Mouse (Mus musculus) hindbrain, embryonic 14.5 days (tissue): Measurements from ENCODE around the gene Ralgapa1. TPM values are rescaled to one million over a fixed set of nuclear protein-coding genes. Genes with fewer than 3 reads are reported as not detected.
"Not testable (repeated sequence)": the region's sequence is repeated elsewhere in the genome, so short reads cannot be mapped to it uniquely, and the experiment has no call there.

Experiments used
- ATAC-seq: fragments of 200-750 bp; cut with Nextera tagmentation; 2 replicates; pipeline ENCODE4 v1.8.0; 2017; ENCODE audit warnings: moderate number of reproducible peaks, mild to moderate bottlenecking, moderate TSS enrichment, moderate library complexity; ENCODE audit not compliant: low FRiP score
- DNase-seq: peaks from one replicate; pipeline ENCODE4 v3.0.0-alpha.2; 2015; ENCODE audit warnings: low spot score
- H3K27ac ChIP-seq: fragments of 300-500 bp; sonication (generic); 2 replicates; pipeline ENCODE4 v1.5.1; 2014; ENCODE audit warnings: mild to moderate bottlenecking, moderate library complexity
- H3K27me3 ChIP-seq: fragments of 300-500 bp; sonication (generic); 2 replicates; pipeline ENCODE4 v1.6.1; 2014; ENCODE audit warnings: mild to moderate bottlenecking, low read length, mixed read lengths; ENCODE audit not compliant: control insufficient read depth, insufficient read depth
- H3K36me3 ChIP-seq: fragments of 300-500 bp; sonication (generic); replicated peaks from 2 replicates; pipeline ENCODE4 v1.6.1; 2014; ENCODE audit not compliant: control insufficient read depth, insufficient read depth
- H3K4me1 ChIP-seq: fragments of 300-500 bp; sonication (generic); replicated peaks from 2 replicates; pipeline ENCODE4 v1.6.1; 2014; ENCODE audit warnings: antibody characterized with exemption, low read length, mixed read lengths; ENCODE audit not compliant: control insufficient read depth, insufficient read depth
- H3K4me2 ChIP-seq: fragments of 300-500 bp; sonication (generic); replicated peaks from 2 replicates; pipeline ENCODE4 v1.6.1; 2014; ENCODE audit warnings: mild to moderate bottlenecking, moderate library complexity
- H3K4me3 ChIP-seq: fragments of 300-500 bp; sonication (generic); replicated peaks from 2 replicates; pipeline ENCODE4 v1.5.1; 2014; ENCODE audit warnings: mild to moderate bottlenecking, low read length
- H3K9ac ChIP-seq: fragments of 300-500 bp; sonication (generic); 2 replicates; pipeline ENCODE4 v1.6.1; 2014
- H3K9me3 ChIP-seq: fragments of 300-500 bp; sonication (generic); 2 replicates; pipeline ENCODE4 v1.6.1; 2016; ENCODE audit warnings: low read length; ENCODE audit not compliant: control insufficient read depth
- WGBS: fragments of 180-500 bp; shearing (Covaris S2); extraction: QIAGEN DNeasy Blood & Tissue Kit; methylation state at CpG from one replicate; pipeline ENCODE4 v1.1.7; 2014; 5-methylcytosine and 5-hydroxymethylcytosine counted together
- polyA plus RNA-seq: library from polyadenylated mRNA; unstranded; fragments of >200 nt; fragmentation: Nextera tagmentation; extraction: Ambion mirVana; gene quantifications from 2 replicates; pipeline ENCODE4 v1.2.1, GENCODE M21; 2014

The Ralgapa1 gene
- polyA plus RNA-seq, 1 experiment from 2014 or later = 36.1 TPM

DNA sequence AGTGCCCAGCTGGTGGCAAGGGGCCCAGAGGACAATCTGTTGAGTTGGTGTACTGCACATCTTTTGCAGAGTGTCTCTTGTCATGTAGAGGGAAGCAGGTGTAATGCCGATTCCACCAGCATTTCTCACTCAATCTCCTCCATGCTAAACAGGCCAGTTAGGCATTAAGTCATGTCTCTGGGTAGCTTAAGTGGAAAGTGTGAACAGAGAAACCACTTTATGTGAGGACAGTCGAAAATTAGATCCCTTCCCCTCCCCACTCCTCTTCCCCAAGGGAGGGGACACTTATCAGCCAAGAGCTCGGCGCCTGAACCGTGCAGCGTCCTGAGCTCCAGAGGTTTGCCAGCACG is 222.5 kb downstream of the Ralgapa1 start:
- Histone ChIP-seq H3K36me3 (peaks cover 4% of the 10 kb centered on the region; the same call in 1 of the 2 replicates), H3K9ac (peak overlapping the region; percentile 56; the same call in 1 of the 2 replicates), H3K4me2 (peak overlapping the region; percentile 94), H3K9me3 (no peaks in the 10 kb centered on the region), H3K27me3 (peaks cover 70% of the 10 kb centered on the region), H3K27ac (no peak overlapping the region), H3K4me3 (peak overlapping the region; percentile 55), H3K4me1 (peaks cover 25% of the 10 kb centered on the region)
- DNase-seq = no peak
- WGBS = 2% methylated on average over 7 of the region's 7 CpGs
- ATAC-seq = 0 out of 2 replicates have a peak, but pooled peaks have one; percentile 7

DNA sequence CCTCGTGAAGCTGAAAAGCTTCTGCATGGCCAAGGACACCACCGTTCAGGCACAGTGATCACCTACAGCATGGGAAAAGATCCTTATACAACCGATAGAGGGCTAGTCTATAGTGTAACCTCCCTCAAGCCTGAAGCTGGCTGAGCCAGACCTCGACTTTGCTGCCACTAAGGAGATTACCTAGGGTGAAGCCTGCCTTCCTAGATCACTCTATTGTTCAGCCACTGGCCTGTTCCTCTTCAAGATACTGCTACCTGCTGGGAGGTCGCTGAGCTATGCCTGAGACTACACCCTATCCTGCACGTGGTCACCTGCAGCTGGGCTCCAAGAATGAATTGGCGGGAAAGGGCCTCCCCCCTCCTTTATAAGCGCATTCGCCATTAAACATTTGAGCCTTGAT is 234.0 kb downstream of the Ralgapa1 start:
- not testable (repeated sequence) for H3K4me3 ChIP-seq, DNase-seq, H3K4me1 ChIP-seq, ATAC-seq, H3K27me3 ChIP-seq, H3K9ac ChIP-seq, H3K9me3 ChIP-seq, H3K4me2 ChIP-seq, H3K27ac ChIP-seq, H3K36me3 ChIP-seq
- 60% methylated on average over 9 of the region's 9 CpGs for WGBS

- DNase-seq (no peak), ATAC-seq (no peak)
- no peaks in the 10 kb centered on the region for H3K9me3 ChIP-seq
- no peak overlapping the region for H3K9ac ChIP-seq
- WGBS = 5% methylated on average over 6 of the region's 6 CpGs
- no peaks in the 10 kb centered on the region for H3K4me1 ChIP-seq
- H3K36me3 ChIP-seq = no peaks in the 10 kb centered on the region
- no peak overlapping the region for H3K4me3 ChIP-seq
- H3K27ac ChIP-seq = no peak overlapping the region
- no peaks in the 10 kb centered on the region for H3K27me3 ChIP-seq
- no peak overlapping the region for H3K4me2 ChIP-seq
Observed at GRCm38 (mm10) chr12:55573794-55574193, 247.2 kb downstream of the Ralgapa1 start.

DNA sequence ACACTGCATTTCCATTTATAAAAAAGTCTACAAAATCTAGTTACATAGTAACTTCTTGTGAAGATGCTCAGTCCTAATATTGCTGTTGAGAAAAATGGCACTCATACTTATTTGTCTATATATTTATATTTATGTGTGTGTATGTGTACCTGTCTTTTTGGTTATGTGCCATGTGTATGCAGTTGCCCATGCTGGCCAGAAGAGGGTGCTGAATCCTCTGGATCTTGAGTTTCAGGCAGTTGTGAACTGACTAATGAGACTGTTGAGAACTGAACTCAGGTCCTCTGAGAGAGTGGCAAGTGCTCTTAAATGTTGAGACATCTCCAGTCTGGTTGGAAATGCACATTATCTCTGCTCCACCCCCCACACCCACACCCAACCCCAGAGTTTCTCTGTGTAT is 247.9 kb downstream of the Ralgapa1 start:
- no peaks in the 10 kb centered on the region for H3K9me3 ChIP-seq
- H3K4me1 ChIP-seq = no peaks in the 10 kb centered on the region
- ATAC-seq (no peak), DNase-seq (no peak)
- no peaks in the 10 kb centered on the region for H3K36me3 ChIP-seq
- H3K4me2 ChIP-seq = no peak overlapping the region
- no peak overlapping the region for H3K9ac ChIP-seq
- H3K27ac ChIP-seq = no peak overlapping the region
- H3K4me3 ChIP-seq = no peak overlapping the region
- no peaks in the 10 kb centered on the region for H3K27me3 ChIP-seq

- H3K27ac ChIP-seq = no peak overlapping the region
- no peak overlapping the region for H3K9ac ChIP-seq
- ATAC-seq = no peak
- no peaks in the 10 kb centered on the region for H3K9me3 ChIP-seq
- H3K4me2 ChIP-seq = no peak overlapping the region
- 92% methylated on average over 10 of the region's 10 CpGs for WGBS
- no peaks in the 10 kb centered on the region for H3K36me3 ChIP-seq
- no peak overlapping the region for H3K4me3 ChIP-seq
- DNase-seq = no peak
- H3K27me3 ChIP-seq = no peaks in the 10 kb centered on the region
- no peaks in the 10 kb centered on the region for H3K4me1 ChIP-seq
Observed at GRCm38 (mm10) chr12:55571661-55572060, 249.3 kb downstream of the Ralgapa1 start.

GRCm38 (mm10) chr12:55571181-55571580 is 249.8 kb downstream of the Ralgapa1 start:
- no peak overlapping the region for H3K27ac ChIP-seq
- ATAC-seq (no peak), DNase-seq (no peak)
- H3K4me3 ChIP-seq = no peak overlapping the region
- no peaks in the 10 kb centered on the region for H3K9me3 ChIP-seq
- no peak overlapping the region for H3K4me2 ChIP-seq
- no peaks in the 10 kb centered on the region for H3K27me3 ChIP-seq
- no peaks in the 10 kb centered on the region for H3K4me1 ChIP-seq
- no peak overlapping the region for H3K9ac ChIP-seq
- 71% methylated on average over 11 of the region's 11 CpGs for WGBS
- H3K36me3 ChIP-seq = no peaks in the 10 kb centered on the region

DNA sequence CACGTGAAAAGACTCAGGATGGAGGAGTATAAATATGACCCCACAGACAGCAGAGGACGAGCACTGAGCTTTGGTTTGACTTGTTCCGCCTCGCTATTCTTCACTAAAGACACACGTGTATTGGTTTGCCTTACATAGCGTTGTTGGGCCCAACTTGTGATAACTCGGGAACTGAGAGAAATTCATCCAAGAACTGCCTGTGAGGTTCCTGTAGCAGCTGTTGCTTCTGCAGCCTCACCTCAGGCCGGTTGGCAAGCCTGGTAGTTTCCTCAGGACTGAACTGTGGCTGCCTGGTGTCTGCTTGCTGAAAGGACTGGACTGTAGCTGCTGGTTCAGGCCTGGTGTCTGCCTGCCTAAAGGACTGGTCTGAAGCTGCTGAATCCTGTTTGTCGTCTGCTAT is 250.3 kb downstream of the Ralgapa1 start:
- Histone ChIP-seq H3K9me3 (no peaks in the 10 kb centered on the region), H3K4me3 (no peak overlapping the region), H3K27ac (no peak overlapping the region), H3K27me3 (no peaks in the 10 kb centered on the region), H3K4me2 (no peak overlapping the region), H3K36me3 (no peaks in the 10 kb centered on the region), H3K9ac (no peak overlapping the region), H3K4me1 (no peaks in the 10 kb centered on the region)
- WGBS = 94% methylated on average over 9 of the region's 9 CpGs
- no peak for DNase-seq
- no peak for ATAC-seq

DNA sequence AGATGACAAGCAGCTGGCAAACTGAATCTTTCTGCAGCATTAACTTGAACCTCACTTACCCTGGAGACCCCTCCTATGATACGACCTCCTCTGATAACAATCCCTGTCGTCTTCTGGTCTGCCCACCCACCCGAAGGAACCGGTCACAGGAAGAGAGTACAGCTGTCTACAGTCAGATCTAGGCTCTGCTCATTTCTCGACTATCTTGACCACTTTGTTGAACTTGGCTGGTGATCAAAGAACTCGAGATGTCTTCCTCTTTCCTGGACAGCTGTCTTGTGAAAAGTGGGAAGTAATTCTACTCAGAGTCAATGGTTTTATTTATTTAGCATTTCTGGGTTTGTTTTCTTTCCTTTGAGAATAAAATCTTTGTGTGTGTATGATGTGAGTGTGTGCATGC is 251.3 kb downstream of the Ralgapa1 start:
- Histone ChIP-seq H3K4me2 (no peak overlapping the region), H3K4me3 (no peak overlapping the region), H3K4me1 (no peaks in the 10 kb centered on the region), H3K36me3 (no peaks in the 10 kb centered on the region), H3K27ac (no peak overlapping the region), H3K9me3 (no peaks in the 10 kb centered on the region), H3K27me3 (no peaks in the 10 kb centered on the region), H3K9ac (no peak overlapping the region)
- 78% methylated on average over 6 of the region's 6 CpGs for WGBS
- DNase-seq = no peak
- ATAC-seq = no peak

DNA sequence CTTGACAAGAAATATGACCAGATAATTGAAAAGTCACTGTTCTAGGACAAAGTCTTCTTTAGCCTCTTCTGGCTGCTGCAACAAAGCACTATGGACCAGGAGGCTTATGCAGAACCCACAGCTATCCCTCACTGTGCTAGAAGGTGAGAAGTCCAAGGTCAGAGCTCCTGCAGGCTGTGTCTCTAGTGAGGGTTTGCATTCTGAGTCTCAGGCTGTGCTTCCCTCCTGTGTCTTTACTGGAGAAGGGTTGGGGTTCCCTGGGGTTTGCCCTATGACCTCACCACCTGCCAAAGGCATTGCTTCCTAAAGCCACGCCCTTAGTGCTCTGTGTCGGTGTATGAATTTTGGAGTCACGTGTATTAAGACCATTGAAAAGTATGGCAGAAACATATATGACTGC is 252.5 kb downstream of the Ralgapa1 start:
- Histone ChIP-seq H3K36me3 (no peaks in the 10 kb centered on the region), H3K4me1 (no peaks in the 10 kb centered on the region), H3K9ac (no peak overlapping the region), H3K9me3 (no peaks in the 10 kb centered on the region), H3K4me2 (no peak overlapping the region), H3K4me3 (no peak overlapping the region), H3K27ac (no peak overlapping the region), H3K27me3 (no peaks in the 10 kb centered on the region)
- DNase-seq (no peak), ATAC-seq (no peak)
- WGBS = 73% methylated on average over 3 of the region's 3 CpGs

DNA sequence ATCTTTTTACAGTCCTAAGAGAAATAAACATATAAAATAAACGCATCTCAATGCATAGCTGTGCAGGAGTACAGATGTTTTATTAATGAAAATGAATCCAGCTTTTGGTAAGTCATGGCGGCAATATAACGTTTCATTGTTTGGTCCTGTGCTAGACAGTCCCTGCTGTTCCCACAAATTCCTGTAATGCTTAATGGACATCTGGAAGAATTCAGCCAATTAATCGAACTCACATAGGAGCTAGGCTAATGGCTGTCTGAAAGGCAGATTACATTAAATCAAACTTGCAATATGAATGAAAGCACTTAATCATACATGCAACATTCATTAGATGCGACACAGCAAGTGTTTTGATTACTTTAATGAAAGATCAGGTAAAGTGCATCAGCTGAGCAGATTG is 254.1 kb downstream of the Ralgapa1 start:
- Histone ChIP-seq H3K9me3 (no peaks in the 10 kb centered on the region), H3K9ac (no peak overlapping the region), H3K27me3 (no peaks in the 10 kb centered on the region), H3K36me3 (no peaks in the 10 kb centered on the region), H3K4me2 (no peak overlapping the region), H3K4me3 (no peak overlapping the region), H3K4me1 (no peaks in the 10 kb centered on the region), H3K27ac (no peak overlapping the region)
- DNase-seq (no peak), ATAC-seq (no peak)
- WGBS = 62% methylated on average over 5 of the region's 5 CpGs
